Mouse (Mus musculus) left cerebral cortex, adult 18-20 months (tissue): ENCODE data around the gene Aoc2. TPM values are rescaled to one million over a fixed set of nuclear protein-coding genes. Genes with fewer than 3 reads are reported as not detected.
"Not testable (repeated sequence)": the region's sequence is repeated elsewhere in the genome, so short reads cannot be mapped to it uniquely, and the experiment has no call there.

ENCODE experiments used
- DNase-seq, 2 experiments: peaks; one replicate each; pipeline ENCODE4 v3.0.0; 2021 to 2022; ENCODE audit warnings: low spot score in 2 of 2, mixed read lengths in 1 of 2
- microRNA-seq, 2 experiments: library from miRNA; unstranded; fragments of <30 nt; microRNA quantifications; one replicate each; pipeline ENCODE4 v1.2.0; 2021
- total RNA-seq, 2 experiments: library from RNA; stranded (reverse); gene quantifications; 2 replicates each; pipeline ENCODE4 v1.2.3; 2021

Aoc2 gene
- total RNA-seq, 2 experiments from 2014 or later, result 5.4 to 6.9 TPM

DNA sequence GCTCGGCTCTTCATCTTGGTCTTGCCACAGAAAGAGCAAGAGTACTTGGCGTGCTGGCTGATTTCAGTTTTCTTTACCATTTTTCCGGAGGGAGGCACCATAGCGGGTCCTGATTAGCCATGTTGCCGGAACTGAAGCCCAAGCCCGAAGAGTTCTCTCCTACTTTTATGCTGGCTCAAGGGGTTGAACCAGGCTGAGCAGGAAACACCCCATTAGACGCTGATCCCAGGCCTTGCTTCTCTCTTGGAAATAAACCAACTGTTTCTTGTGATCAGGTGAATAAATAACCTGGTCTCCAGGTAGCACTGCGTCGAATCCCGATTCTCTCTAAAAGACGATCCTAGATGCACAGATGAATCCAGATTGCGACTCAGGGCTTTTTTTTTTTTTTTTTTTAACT, 28.6 kb downstream of the Aoc2 start:
- no peak for DNase-seq

GRCm38 (mm10) chr11:101354438-101355010, 29.7 kb downstream of the Aoc2 start:
- no peak for DNase-seq

GRCm38 (mm10) chr11:101355916-101356315, 31.1 kb downstream of the Aoc2 start:
- no peak for DNase-seq

- DNase-seq, result no peak
Measured at GRCm38 (mm10) chr11:101357505-101358182, 32.8 kb downstream of the Aoc2 start.

DNA sequence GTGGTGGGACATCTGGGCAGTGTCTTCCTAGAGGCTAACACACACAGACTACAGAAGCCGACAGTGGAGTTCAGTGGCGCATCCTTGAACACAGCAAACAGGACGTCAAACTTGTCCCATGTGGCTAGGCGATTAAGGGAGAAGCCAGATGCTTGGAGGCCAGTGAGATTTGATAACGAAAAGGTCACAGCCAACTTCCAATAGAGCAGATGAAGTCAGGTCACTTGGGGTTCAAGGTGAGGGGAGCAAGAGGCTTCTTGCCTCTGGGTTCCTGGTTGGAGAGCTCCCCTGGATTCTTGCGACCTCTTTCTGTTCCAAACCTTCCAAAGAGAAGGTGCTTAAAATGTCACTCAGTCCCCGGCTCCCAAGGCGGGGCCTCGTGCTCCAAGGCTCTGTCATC, 34.9 kb downstream of the Aoc2 start:
- no peak for DNase-seq

DNA sequence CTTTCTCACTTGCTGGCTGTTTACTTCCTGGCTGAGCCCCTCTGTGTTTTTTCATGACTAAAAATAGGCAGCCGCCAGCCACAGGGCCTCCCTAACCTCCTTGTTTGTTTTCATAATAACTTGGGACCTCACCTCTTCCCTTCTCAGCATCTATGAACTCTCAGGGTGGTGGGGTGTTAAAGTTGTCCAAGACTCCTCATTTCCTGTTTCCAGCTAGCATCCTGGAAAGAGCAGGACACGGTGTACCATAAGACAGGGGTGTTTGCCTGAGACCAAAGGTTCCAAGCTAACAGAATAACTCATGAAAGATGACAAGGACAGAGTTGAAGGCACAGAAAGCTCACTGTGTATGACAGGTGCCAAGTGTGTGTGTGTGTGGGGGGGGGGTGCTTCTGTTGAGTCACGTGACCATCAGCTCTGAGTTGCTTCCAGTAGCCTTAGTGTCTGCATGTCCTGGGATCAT, 35.8 kb downstream of the Aoc2 start:
- DNase-seq, result no peak

DNA sequence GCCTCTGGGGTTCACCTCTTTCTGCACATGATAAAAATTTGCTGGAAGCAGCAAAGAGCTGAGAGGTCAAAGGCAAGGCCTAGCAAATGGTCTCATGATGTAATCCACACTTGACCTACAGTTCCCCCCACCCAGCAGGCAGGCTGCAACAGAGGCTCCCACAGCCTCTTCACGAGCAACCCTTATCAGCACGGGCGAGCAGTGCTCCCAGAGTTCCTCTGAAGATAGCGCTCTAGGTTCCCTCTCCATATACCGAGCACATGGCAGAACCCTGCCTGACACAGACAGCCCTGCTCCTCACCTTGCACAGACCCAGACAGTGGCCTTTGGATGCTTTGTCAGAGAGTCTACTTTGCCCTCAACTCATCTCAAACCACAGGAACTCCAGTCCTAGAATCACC, 39.7 kb downstream of the Aoc2 start:
- DNase-seq, result no peak

DNA sequence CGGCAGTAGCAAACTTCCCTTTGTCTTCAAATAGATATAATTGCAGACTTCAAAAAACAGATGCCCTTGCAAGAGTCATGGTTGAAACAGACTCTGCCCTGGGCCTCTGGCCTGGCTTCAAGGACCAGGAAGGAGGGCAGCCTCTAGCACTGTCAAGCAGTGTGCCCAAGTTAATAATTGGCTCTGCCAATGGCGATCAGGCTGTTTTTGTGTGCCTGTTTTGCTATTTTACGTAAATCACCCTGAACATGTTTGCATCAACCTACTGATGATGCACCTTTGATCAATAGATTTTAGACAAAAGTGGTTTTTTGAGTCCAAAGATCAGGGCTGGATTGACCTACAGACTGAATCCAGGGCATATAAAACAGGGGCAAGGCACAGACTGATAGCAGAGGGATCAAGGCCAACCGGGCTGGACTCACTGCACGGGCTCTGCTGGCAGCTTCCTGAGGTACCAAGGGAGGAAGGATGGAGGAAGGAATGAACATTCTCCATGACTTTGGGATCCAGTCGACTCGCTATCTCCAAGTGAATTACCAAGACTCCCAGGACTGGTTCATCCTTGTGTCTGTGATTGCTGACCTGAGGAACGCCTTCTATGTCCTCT, 42.6 kb downstream of the Aoc2 start, which contains the start of gene G6pc:
G6pc (plus strand) TSS at position 236 of the 610 bp plus-strand sequence.
- DNase-seq, result no peak

- DNase-seq, result no peak
Measured at GRCm38 (mm10) chr11:101370141-101370540, 45.3 kb downstream of the Aoc2 start.

GRCm38 (mm10) chr11:101374421-101374938, 49.6 kb downstream of the Aoc2 start:
- DNase-seq, result no peak

GRCm38 (mm10) chr11:101378196-101378595, 53.3 kb downstream of the Aoc2 start:
- not testable (repeated sequence) for DNase-seq

DNA sequence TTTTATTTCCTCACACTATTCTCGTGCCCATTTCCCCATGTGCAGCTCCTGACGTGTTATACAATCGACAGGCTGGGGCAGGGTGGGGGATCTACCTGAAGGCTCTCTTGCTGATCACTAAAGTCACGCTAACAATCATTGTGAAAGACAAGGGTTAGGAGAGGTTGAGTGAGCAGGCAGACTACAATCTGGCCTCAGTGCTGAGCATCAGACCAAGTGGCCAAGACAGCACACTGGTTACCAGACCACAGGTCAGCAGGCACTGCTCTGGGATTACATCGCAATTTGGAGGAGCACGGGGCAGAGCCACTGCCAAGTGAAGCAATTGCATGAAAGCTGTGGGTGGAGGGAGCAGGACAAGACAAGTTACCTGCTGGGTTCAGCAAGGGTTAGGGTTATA, 54.1 kb downstream of the Aoc2 start:
- DNase-seq, result no peak

Small RNAs within 50 kb of the gene (microRNA-seq; reads per million reads assigned to microRNA genes)
- gene Gm25593, result 0 reads per million in 2 experiments

Other genes starting within 250 kb of the Aoc2 start
- under 1 TPM; 0.59 to 0.91 TPM for gene Hsd17b1, start 246.7 kb upstream of the Aoc2 start, total RNA-seq
- 10 to 100 TPM; 22.5 to 24.6 TPM for gene Coasy, start 242.5 kb upstream of the Aoc2 start, total RNA-seq
- 10 to 100 TPM; 39.5 to 46.6 TPM for gene Mlx, start 237.8 kb upstream of the Aoc2 start, total RNA-seq
- gene Psmc3ip, start 229.6 kb upstream of the Aoc2 start, total RNA-seq, result 1 to 10 TPM; 3.0 to 3.6 TPM
- 10 to 100 TPM; 53.9 to 57.8 TPM for gene Retreg3, start 205.2 kb upstream of the Aoc2 start, total RNA-seq
- 10 to 100 TPM; 44.5 to 53.3 TPM for gene Tubg1, start 205.1 kb upstream of the Aoc2 start, total RNA-seq
- 10 to 100 TPM; 48.6 to 54.5 TPM for gene Tubg2, start 169.2 kb upstream of the Aoc2 start, total RNA-seq
- gene Cntnap1, start 154.5 kb upstream of the Aoc2 start, total RNA-seq, result 100 to 1,000 TPM; 158 to 160 TPM
- 10 to 100 TPM; 14.2 to 16.7 TPM for gene Plekhh3, start 153.7 kb upstream of the Aoc2 start, total RNA-seq
- gene Ccr10, start 149.6 kb upstream of the Aoc2 start, total RNA-seq, result under 1 TPM in 1 of 2 experiments, not detected in 1; 0.28 TPM
- 10 to 100 TPM; 55.7 to 62.7 TPM for gene Ezh1, start 98.6 kb upstream of the Aoc2 start, total RNA-seq
- gene Ramp2, start 79.0 kb upstream of the Aoc2 start, total RNA-seq, result 10 to 100 TPM; 31.4 to 37.8 TPM
- 10 to 100 TPM; 56.8 to 65.8 TPM for gene Vps25, start 71.4 kb upstream of the Aoc2 start, total RNA-seq
- gene Wnk4, start 64.5 kb upstream of the Aoc2 start, total RNA-seq, result 1 to 10 TPM; 7.0 to 8.8 TPM
- under 1 TPM; 0.46 to 0.56 TPM for gene Cntd1, start 46.1 kb upstream of the Aoc2 start, total RNA-seq
- gene Coa3, start 45.9 kb upstream of the Aoc2 start, total RNA-seq, result 100 to 1,000 TPM; 103 to 112 TPM
- gene Becn1, start 22.8 kb upstream of the Aoc2 start, total RNA-seq, result 100 to 1,000 TPM; 202 to 214 TPM
- gene Psme3, start 8.8 kb upstream of the Aoc2 start, total RNA-seq, result 100 to 1,000 TPM; 128 to 131 TPM
- under 1 TPM; 0.61 to 0.74 TPM for gene Aoc3, start 5.5 kb downstream of the Aoc2 start, total RNA-seq
- not detected for gene G6pc, start 42.5 kb downstream of the Aoc2 start, total RNA-seq
- 10 to 100 TPM; 47.6 to 48.8 TPM for gene Aarsd1, start 92.6 kb downstream of the Aoc2 start, total RNA-seq
- 1 to 10 TPM; 8.2 to 8.6 TPM for gene Gm27029, start 99.7 kb downstream of the Aoc2 start, total RNA-seq
- 10 to 100 TPM; 40.9 to 46.9 TPM for gene Rundc1, start 100.0 kb downstream of the Aoc2 start, total RNA-seq
- 1 to 10 TPM; 4.1 to 4.5 TPM for gene Ptges3l, start 100.3 kb downstream of the Aoc2 start, total RNA-seq
- 10 to 100 TPM; 51.0 to 52.1 TPM for gene Rpl27, start 117.2 kb downstream of the Aoc2 start, total RNA-seq
- 1 to 10 TPM; 2.6 to 3.2 TPM for gene Ifi35, start 123.3 kb downstream of the Aoc2 start, total RNA-seq
- 100 to 1,000 TPM; 158 to 161 TPM for gene Rnd2, start 139.9 kb downstream of the Aoc2 start, total RNA-seq
- gene Vat1, start 141.2 kb downstream of the Aoc2 start, total RNA-seq, result 10 to 100 TPM; 37.9 to 44.5 TPM
- gene Brca1, start 226.9 kb downstream of the Aoc2 start, total RNA-seq, result 1 to 10 TPM in 1 of 2 experiments, under 1 TPM in 1; 0.74 to 1.2 TPM
- 100 to 1,000 TPM; 135 to 198 TPM for gene Nbr1, start 227.1 kb downstream of the Aoc2 start, total RNA-seq